Mouse (Mus musculus): ENCODE results near the gene Dync1i2.

The Dync1i2 gene

DNA sequence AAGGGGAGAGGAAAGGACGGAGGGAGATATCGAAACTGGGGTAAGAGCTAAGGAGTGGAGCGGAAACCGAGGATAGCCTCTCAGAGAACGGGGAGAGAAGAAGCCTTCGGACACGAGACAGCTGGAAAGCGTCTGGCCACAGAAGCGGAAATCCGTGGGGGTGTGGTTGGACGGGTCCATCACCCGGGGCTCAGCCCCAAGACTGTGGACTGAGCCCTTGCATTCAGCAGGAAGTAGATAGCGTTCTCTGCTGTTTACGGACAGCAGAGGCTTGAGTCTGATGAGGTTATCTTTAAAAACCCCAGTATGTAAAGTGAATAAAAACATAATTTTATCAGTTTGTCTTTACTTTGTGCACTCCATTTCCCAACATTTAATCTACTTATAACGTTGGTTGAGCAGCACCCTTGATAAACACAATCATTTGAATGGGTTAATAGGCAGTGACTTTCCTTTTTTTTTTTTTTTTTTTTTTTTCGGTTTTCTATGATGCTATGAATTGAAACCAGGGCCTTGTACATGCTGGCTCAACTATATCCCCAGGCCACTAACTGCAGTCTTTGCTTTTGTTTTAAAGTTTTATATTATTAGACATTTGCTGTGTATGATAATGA lies 7.6 kb upstream of the Dync1i2 start:
- no peak for DNase-seq (ENCODE audit: low spot score)

- DNase-seq (ENCODE audit: low spot score): no peak
These were observed 2.3 kb upstream of the Dync1i2 start for GRCm38 (mm10) chr2:71209041-71209755.

DNA sequence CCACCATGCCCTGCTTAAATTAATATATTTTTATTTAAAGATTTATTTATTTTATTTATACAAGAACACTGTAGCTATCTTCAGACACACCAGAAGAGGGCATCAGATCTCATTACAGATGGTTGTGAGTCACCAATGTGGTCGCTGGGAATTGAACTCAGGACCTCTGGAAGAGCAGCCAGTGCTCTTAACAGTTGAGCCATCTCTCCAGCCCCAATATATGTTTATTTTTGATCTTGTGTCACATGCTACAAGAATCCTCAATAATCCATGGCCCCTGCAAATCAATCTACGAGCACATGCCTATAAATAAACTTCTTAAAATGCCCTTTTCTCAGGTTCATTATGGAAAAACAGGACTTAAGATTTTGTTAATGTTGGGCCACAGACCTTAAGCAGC lies 410 bp upstream of the Dync1i2 start:
- DNase-seq (ENCODE audit: low spot score): no peak

DNA sequence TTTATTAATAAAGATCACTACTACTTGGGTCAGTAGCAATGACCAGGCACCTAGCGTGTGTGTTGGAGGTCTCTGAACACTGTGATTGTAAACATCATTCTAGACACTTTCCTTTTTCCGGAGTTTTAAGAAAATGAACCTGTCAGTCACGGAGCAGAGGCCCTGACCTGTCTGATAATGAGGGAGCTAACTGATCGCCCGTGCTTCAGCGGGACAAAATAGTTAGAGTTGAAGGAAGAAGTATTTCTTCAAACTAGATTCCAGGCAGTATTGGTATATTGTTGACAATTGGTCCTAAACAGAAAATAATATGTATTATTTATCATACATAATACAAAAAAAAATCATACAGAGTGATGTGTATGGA lies 837 bp downstream of the Dync1i2 start:
- DNase-seq (ENCODE audit: low spot score): no peak

DNA sequence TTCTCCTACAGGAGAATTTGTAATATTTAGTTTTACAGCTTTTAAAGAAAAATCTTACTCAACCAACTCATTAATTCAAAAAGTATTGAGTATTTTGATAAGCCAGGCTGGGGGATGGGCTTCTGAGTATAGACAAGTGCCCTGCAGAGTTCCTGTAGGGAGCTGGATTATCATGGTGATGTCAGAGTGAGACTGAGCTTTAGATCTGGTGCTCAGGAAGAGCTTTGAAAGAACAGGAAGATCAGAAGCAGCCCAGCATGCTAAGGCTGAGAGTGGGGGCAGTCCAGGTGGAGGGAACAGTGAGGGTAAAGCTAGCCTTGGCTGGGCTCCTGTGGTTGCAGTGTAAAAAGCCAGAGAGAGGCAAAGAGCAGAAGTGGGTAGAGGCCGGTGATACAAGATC lies 9.5 kb downstream of the Dync1i2 start:
- no peak for DNase-seq (ENCODE audit: low spot score)

DNA sequence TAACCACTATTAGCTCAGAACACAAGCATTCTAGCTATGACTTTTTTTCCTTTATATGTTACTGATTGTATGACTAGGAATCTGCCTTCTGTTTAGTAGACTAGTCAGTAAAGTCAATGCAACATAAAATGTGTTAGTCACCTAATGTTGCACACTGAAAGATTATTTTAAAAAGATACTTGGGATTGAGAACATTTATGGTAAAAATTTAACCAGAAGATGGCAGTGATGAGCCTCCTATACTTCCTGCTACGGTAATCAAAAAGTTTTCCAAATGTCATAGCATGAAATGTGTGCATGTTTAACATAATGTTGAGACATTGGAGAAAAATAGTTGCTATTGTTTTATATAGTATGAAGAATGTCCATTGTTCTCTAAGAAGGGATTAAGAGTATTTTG lies 15.9 kb downstream of the Dync1i2 start:
- peak; percentile 59 for DNase-seq (ENCODE audit: low spot score)

DNA sequence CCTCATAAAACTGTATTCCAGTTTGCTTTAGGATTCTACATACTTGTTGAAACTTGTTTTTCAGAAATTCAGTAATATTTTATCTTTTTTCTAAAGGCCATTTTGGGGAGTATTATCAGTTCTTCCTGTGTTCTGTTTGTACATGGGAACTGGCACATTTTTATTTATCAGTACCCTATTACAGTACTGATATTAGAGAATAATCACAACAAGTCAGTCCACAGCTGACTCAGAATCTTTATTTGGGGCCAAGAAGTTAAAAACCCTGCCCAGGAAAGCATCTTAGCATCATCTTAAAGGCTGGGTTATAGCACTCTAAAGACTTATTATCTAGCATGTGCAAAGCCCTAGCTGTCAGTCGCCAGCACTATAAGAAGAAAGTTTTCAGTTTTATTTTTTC lies 18.1 kb downstream of the Dync1i2 start:
- no peak for DNase-seq (ENCODE audit: low spot score)

DNA sequence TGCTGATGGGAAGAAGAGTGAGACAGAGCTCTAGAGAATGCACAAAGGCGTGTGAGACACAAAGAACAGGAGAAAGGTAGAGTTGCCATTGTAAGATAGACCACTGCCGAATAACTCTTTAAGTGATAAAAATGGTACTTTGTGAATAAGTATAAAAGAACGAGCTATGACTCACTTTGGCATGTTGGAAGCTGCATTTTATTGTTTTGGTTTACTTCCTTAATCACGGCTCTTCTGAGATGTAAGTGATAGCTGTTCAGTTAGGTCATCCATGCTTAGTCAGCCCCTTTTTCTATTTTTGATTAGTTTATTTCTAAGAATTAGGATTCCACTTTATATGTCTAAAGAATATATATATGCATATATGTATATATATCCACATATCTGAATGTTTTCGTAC lies 20.4 kb downstream of the Dync1i2 start:
- DNase-seq (ENCODE audit: low spot score): no peak

DNA sequence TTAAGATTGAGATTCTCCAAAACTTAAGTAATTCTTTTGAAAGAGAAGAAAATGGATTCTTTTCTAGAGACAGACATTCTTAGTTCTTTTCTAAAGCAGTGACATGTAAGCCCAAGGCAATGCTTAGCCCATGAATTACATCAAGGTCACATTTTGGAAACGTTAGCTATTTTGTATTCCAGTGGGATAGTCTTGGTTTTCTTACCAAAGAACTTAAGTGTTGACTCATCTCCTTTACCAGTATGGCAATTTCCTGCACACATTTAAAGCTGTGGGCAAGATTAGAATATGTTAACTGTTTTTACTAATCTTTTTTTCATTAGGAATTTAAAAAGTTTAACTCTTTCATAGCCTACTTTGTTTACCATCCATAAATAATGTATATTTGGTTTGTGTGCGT lies 21.5 kb downstream of the Dync1i2 start:
- no peak for DNase-seq (ENCODE audit: low spot score)

DNA sequence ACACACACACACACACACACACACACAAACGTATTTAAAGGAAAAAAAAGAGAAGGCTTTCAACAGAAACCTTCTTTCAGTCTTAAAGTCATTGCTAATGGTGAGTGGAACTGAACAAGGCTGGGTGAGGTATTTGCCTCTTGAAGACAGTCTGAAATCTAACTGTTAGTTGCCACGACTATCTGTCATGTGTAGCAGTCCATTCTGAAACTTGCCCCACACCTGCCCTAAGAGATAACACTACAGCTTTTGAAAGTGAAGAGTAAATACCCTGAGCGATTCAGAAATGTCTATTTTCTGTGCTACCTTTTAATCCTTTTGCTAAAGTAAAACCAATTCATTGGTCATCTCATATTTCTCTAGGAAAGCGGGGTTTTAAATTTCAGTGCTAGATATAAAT lies 23.9 kb downstream of the Dync1i2 start:
- no peak for DNase-seq (ENCODE audit: low spot score)

- DNase-seq (ENCODE audit: low spot score): no peak
These were observed 24.5 kb downstream of the Dync1i2 start for GRCm38 (mm10) chr2:71236009-71236408.

- no peak for DNase-seq (ENCODE audit: low spot score)
These were observed 30.0 kb downstream of the Dync1i2 start for GRCm38 (mm10) chr2:71241505-71241904.

DNA sequence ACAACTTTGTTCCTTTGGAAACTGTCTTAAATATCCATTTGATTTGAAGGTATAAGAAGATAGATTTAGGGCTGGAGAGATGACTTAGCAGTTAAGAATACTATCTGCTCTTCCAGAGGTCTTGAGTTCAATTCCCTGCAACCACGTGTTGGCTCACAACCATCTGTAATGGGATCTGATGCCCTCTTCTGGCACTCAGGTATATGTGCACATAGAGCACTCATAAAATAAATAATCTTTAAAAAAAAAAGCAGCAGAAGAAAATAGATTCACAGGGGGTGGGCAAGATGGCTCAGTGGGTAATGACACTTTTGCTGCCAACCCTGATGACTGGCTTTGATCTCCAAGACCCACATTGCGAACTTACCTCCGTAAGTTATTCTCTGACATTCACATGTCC lies 30.7 kb downstream of the Dync1i2 start:
- no peak for DNase-seq (ENCODE audit: low spot score)

- no peak for DNase-seq (ENCODE audit: low spot score)
These were observed 31.7 kb downstream of the Dync1i2 start for GRCm38 (mm10) chr2:71243058-71243672.

DNA sequence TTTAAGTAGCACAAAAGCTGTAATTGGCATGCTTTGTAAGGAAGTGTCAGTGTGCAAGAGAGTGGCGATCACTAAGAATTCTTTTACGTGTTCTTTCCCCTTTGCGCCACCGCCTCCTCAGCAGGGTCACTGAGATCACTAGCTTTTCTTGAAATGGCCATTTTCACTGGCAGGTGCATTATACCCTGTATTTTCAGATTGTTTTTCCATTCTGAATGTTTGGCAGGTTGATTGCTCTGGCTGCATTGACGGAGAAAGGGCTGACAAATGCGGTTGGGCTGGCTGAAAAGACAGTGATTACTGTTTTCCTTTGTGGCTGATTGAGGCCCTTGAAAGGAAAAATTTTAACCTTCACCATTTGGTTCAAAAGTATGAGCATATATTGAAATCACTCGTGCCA lies 33.3 kb downstream of the Dync1i2 start:
- DNase-seq (ENCODE audit: low spot score): no peak

DNA sequence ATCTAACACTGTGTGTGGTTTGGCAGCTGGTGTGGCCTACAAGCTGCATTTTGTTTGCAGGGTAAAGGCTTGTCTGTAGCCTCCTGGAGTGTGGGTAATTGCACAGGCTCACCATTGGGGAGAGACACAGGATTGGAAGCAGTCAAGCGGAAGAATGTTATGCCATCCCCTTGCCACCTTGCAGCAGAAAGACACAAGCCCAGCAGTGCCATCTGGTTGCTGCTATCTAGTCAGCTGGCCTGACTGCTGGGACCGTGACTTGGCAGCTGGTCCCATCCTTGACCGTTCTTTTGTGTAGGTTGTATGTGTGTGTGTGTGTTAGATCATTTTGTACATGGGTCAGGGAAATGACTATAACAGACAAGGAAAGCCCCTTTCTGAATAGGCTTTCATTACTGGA lies 33.9 kb downstream of the Dync1i2 start:
- DNase-seq (ENCODE audit: low spot score): peak; percentile 87

GRCm38 (mm10) chr2:71246096-71246495 lies 34.6 kb downstream of the Dync1i2 start:
- no peak for DNase-seq (ENCODE audit: low spot score)

DNA sequence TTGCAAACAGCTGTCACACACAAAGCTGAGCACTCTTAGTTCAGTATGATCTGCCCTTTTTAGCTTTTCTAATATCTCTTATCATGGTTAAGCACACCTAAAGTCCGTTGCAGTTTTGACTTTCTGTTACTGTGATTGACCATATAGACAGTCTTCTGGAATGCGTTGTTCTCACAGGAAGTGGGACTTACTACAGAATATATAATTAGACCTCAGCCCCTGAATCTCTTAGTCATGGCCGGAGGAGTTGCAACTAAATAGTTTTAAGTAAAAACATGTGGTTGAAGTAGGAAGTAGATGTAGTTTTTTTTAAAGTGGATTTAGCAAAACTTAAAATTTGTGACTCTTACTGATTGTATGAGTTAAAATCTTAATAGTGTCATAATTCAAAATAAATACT lies 36.6 kb downstream of the Dync1i2 start:
- DNase-seq (ENCODE audit: low spot score): no peak

- DNase-seq (ENCODE audit: low spot score): peak; percentile 44
These were observed 39.3 kb downstream of the Dync1i2 start for GRCm38 (mm10) chr2:71250841-71251240.

DNA sequence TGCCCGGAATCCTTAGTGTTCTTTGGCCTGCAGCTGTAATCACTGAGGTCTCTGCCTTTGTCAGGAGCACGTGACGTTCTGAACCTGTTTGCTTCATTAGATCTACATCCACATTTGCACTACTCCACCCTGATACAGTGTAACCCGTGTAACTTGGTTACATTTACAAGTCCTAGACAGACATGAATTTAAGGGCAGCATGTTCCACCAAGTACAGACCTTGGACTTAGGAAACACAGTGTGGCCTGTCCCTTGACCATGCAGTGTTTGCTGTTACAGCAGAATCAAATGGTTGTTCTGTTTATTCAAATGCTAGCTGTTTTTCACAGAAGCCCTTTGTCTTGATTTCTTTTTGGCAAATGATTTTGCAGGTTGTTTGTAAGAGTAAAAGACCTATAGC lies 43.3 kb downstream of the Dync1i2 start:
- DNase-seq (ENCODE audit: low spot score): no peak

GRCm38 (mm10) chr2:71256581-71256980 lies 45.1 kb downstream of the Dync1i2 start:
- DNase-seq (ENCODE audit: low spot score): no peak

- DNase-seq (ENCODE audit: low spot score): no peak
These were observed 53.1 kb downstream of the Dync1i2 start for GRCm38 (mm10) chr2:71264585-71264984.

DNA sequence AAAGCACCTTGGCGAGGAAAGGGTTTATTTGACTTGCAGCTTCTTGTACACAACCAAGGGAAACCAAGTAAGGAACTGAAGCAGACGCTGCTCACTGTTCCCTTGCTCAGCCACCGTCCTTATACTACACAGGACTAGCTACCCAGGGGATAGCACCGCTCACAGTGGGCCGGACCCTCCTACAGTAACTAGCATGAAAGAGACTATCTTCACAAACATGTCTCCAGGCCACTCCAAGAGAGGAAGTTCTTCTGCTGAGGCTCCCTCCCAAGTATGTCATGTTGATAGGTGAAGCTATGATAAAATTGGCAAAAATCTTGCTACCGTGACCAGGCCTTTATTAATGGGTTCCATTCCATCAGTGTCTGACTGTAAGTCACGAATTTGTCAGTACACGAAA lies 57.2 kb downstream of the Dync1i2 start:
- DNase-seq (ENCODE audit: low spot score): no peak

DNA sequence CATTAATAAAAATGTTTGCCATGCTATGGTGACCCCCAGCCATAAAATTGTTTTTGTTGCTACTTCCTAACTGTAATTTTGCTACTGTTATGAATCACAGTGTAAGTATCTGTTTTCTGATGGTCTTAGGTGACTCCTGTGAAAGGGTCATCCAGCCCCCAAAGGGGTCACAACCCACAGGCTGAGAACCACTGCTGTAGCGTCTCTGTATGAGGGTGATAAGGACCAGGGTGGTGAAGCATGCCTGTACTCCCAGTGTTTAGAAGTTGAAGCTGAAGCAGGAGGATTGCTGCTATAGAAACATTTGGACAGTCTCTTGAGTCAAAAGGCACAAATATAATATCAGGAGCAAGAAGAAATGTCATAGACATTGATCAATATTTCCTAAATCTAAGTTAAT lies 57.8 kb downstream of the Dync1i2 start:
- no peak for DNase-seq (ENCODE audit: low spot score)

Data from retina, embryonic 14.5 days (tissue).